Mouse (Mus musculus) lung, embryonic 16.5 days (tissue): Measurements from ENCODE around the gene Itgae. TPM values are rescaled to one million over a fixed set of nuclear protein-coding genes. Genes with fewer than 3 reads are reported as not detected.
A peak's percentile ranks its signal among the peaks of the same experiment; 100 is the strongest.

ENCODE experiments used
- ATAC-seq: fragments of 200-750 bp; cut with Nextera tagmentation; 2 replicates; pipeline ENCODE4 v1.8.0; 2017; ENCODE audit warnings: low read depth, mild to moderate bottlenecking, moderate library complexity
- H3K27ac ChIP-seq: fragments of 300-500 bp; sonication (generic); 2 replicates; pipeline ENCODE4 v1.5.1; 2014; ENCODE audit warnings: mild to moderate bottlenecking, control low read depth, low read length
- H3K27me3 ChIP-seq: fragments of 300-500 bp; sonication (generic); 2 replicates; pipeline ENCODE4 v1.6.1; 2014; ENCODE audit warnings: low read depth, low read length, mixed read lengths; ENCODE audit not compliant: control insufficient read depth, insufficient read depth
- H3K36me3 ChIP-seq: fragments of 300-500 bp; sonication (generic); 2 replicates; pipeline ENCODE4 v1.6.1; 2014; ENCODE audit warnings: low read length; ENCODE audit not compliant: control insufficient read depth, insufficient read depth
- H3K4me1 ChIP-seq: fragments of 300-500 bp; sonication (generic); replicated peaks from 2 replicates; pipeline ENCODE4 v1.6.1; 2014; ENCODE audit warnings: low read length, mixed read lengths; ENCODE audit not compliant: control insufficient read depth, insufficient read depth
- H3K4me2 ChIP-seq: fragments of 300-500 bp; sonication (generic); 2 replicates; pipeline ENCODE4 v1.6.1; 2014; ENCODE audit warnings: low read depth, low read length, control low read depth
- H3K4me3 ChIP-seq: fragments of 300-500 bp; sonication (generic); 2 replicates; pipeline ENCODE4 v1.5.1; 2014; ENCODE audit warnings: mild to moderate bottlenecking, low read length, control low read depth
- H3K9ac ChIP-seq: fragments of 300-500 bp; sonication (generic); 2 replicates; pipeline ENCODE4 v1.6.1; 2014; ENCODE audit warnings: low read length, control low read depth
- H3K9me3 ChIP-seq: fragments of 300-500 bp; sonication (generic); 2 replicates; pipeline ENCODE4 v1.6.1; 2016; ENCODE audit warnings: low read length; ENCODE audit not compliant: control insufficient read depth
- WGBS: fragments of 180-500 bp; shearing (Covaris S2); extraction: QIAGEN DNeasy Blood & Tissue Kit; methylation state at CpG from one replicate; pipeline ENCODE4 v1.1.7; 2014; 5-methylcytosine and 5-hydroxymethylcytosine counted together
- polyA plus RNA-seq: library from polyadenylated mRNA; unstranded; fragments of >200 nt; fragmentation: Nextera tagmentation; extraction: Ambion mirVana; gene quantifications from 2 replicates; pipeline ENCODE4 v1.2.1, GENCODE M21; 2015

Gene Itgae
- polyA plus RNA-seq, 1 experiment from 2014 or later, result 0.63 TPM

DNA sequence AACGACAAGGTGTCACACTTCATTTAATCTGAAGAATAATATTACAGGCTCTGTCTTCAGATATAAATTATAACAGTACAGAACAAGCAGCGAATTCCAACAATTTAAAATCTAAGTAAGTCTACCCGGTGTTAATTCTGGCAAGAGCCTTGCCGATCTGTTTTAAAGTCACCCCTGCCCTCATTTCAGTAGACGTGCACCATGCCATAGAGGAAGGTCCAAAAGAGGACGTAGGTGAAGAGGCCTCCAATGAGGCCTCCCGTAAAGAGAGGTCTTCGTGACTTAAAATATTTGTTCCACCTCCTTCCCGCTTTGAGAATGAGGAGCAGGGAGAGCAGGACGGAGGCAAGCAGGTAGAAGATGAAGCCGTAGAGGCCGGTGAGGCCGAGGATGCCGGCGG is 85.8 kb downstream of the Itgae start:
- Histone ChIP-seq H3K4me1 (peaks cover 40% of the 10 kb centered on the region), H3K9ac (peak overlapping the region; percentile 95), H3K27ac (peak overlapping the region; percentile 87), H3K4me2 (peak overlapping the region; percentile 73), H3K9me3 (no peaks in the 10 kb centered on the region), H3K27me3 (no peaks in the 10 kb centered on the region), H3K36me3 (peaks cover 8% of the 10 kb centered on the region; the same call in 1 of the 2 replicates), H3K4me3 (peak overlapping the region; percentile 83)
- ATAC-seq, result no peak
- under 1% methylated on average over 15 of the region's 15 CpGs for WGBS

DNA sequence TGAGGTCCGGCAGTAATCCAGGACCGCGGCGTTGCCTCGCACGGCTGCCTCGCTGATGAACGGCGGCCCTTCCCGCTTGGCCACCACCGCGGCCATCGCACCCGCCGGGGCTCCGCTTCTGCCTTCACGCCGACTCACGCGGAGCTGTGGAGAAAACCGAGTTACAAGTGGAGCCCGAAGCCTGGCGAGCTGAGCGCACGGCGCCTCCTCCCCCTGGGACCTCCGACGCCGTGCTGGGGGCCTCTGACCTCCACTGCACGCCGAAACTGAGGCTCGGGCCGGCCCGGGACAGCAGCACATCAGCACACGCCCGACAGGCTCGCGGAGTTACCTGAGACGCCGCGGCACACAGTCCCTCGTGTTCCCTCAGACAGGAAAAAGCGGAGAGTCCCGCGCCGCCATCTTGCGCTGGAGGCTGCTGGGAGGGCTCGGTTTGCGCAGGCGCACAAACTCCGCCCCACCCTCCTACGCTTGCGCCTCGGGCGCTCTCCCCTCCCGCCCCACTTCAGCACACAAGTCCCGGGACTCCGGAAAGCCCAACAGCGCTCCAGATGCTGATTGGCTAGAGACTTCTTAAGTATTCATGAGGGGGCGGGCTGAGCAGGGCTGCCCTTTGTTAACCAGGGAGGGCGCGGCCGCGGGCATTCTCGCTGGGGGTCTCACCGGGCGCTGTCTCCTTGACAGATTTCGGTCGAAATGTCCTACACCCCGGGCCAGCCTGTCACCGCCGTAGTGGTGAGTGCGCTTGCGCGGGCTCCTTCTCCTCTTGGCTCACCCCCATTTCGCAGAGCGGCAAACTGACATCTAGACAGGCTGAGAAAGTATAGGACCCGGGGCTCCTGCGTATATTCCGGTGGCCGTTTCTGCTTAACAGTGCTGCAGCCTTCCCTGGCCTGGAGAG is 86.5 kb downstream of the Itgae start, which contains the start of the genes Emc6 and Tax1bp3:
Gene Emc6 (minus strand): TSS at position 430 of the 901 bp plus-strand sequence.
Gene Tax1bp3 (plus strand): TSS at position 476 of the 901 bp plus-strand sequence.
- WGBS, result under 1% methylated on average over 75 of the region's 81 CpGs
- ATAC-seq, result peak; percentile 98
- Histone ChIP-seq H3K36me3 (peaks cover 8% of the 10 kb centered on the region; the same call in 1 of the 2 replicates), H3K9ac (peak within 1 kb of the TSS; percentile 95), H3K4me1 (peaks cover 34% of the 10 kb centered on the region), H3K27ac (peak within 1 kb of the TSS; percentile 99), H3K4me3 (peak within 1 kb of the TSS; percentile 83), H3K9me3 (no peaks in the 10 kb centered on the region), H3K27me3 (no peaks in the 10 kb centered on the region), H3K4me2 (peak within 1 kb of the TSS; percentile 77)

DNA sequence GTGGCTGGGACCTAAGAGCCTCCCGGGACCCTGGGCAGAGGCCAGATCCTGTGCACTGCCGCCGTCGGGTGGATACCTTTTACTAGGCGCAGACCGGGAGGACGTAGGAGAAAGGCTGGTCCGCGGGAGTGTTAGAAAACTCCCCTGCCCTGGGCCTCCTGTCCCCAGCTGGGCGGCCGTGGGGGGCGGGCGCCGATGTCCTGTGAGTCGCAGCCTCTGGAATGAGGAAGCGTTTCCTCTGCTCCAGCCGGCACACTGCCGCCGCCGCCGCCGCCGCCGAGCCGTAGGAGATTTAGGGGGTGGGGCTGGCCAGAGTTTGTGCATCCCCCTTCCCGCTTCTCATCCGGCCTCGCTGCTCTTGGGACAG is 87.1 kb downstream of the Itgae start:
- Histone ChIP-seq H3K27ac (peak overlapping the region; percentile 99), H3K4me2 (peak overlapping the region; percentile 77), H3K36me3 (peaks cover 12% of the 10 kb centered on the region; the same call in 1 of the 2 replicates), H3K4me1 (peaks cover 27% of the 10 kb centered on the region), H3K4me3 (peak overlapping the region; percentile 83), H3K27me3 (no peaks in the 10 kb centered on the region), H3K9ac (peak overlapping the region; percentile 88), H3K9me3 (no peaks in the 10 kb centered on the region)
- ATAC-seq, result peak; percentile 91
- under 1% methylated on average over 28 of the region's 28 CpGs for WGBS

DNA sequence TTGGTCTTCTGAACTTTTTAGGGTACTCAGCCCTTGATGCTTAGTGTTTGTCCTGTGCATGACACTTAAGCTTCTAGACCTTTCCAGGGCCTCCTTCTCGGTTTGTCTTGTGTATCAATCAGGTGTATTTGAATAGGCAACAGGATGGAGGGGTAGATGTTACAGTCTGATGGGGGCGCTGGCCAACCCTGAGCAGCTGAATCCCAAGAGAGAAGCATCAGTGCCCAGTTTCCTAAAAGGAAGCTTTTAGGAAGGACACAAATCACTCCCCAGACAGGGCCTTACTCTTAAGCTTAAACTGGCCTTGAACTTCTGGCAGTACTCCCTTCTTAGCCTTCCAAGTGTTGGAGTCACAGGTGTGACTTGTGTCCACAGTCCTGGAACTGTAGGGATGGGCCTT is 87.5 kb downstream of the Itgae start:
- peak overlapping the region; percentile 83 for H3K4me3 ChIP-seq
- peak overlapping the region; percentile 99 for H3K27ac ChIP-seq
- peak overlapping the region; percentile 77 for H3K4me2 ChIP-seq
- no peaks in the 10 kb centered on the region for H3K9me3 ChIP-seq
- no peaks in the 10 kb centered on the region for H3K27me3 ChIP-seq
- no peak for ATAC-seq
- H3K36me3 ChIP-seq, result peaks cover 12% of the 10 kb centered on the region; the same call in 1 of the 2 replicates
- 2% methylated on average over 2 of the region's 2 CpGs for WGBS
- H3K4me1 ChIP-seq, result peaks cover 24% of the 10 kb centered on the region
- H3K9ac ChIP-seq, result peak overlapping the region; percentile 88

DNA sequence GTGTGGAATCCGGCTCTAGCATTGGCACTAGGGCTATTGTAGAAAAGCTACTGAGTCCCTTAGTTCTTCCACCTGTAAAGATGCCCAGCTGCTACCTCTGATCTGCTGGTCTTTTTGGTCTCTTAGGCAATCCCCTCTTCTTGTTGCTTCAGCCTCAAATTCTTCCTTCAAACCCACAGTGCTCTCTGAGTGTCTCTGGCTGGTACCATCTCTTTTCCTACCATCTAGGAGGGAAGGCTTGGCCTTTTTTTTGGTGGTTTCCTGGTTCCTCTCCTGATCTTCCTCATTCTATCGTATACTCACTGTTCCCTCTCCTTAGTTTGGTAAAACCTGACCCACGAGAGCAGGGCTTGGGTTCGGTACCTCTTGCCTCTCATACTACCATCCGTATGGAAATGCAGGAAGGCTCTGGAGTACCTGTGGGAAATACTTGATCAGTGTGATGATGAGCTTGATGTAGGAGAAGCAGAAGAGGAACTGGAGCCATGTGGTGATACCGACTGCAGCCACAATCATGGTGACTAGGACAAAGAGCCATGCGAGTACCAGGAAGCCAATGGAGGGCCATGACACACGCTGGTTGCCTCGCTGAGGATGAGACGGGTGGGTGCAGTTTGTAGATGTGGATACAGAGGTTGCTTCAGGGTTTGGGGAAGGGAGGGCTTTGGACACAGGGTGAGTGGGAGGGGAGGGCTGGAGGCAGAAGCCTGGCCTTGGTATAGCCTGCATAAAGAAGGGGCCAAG is 95.7 kb downstream of the Itgae start:
- Histone ChIP-seq H3K9me3 (no peaks in the 10 kb centered on the region), H3K36me3 (peaks cover 19% of the 10 kb centered on the region), H3K4me1 (no peaks in the 10 kb centered on the region), H3K4me3 (no peak overlapping the region), H3K4me2 (no peak overlapping the region), H3K9ac (no peak overlapping the region), H3K27ac (no peak overlapping the region), H3K27me3 (no peaks in the 10 kb centered on the region)
- 85% methylated on average over 10 of the region's 10 CpGs for WGBS
- 0 out of 2 replicates have a peak, but pooled peaks have one; percentile 5 for ATAC-seq

DNA sequence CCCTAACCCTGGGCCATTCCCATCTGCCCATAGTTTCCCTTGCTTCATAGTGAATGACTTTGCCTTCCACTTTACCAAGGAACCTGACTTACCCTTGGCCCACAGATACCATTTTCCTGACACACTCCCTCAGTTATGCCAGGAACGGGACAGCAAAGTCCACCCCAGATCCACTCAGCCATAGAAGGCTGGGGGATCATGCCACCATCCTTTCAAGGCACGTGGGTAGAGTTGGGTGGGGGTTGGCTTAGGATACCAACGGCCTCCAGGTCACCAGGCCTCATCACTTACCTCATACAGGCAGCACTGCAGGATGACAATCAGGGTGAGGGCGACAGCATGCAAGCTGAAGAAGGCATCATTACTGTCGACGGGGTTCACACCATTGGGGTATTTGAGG is 96.8 kb downstream of the Itgae start:
- H3K4me1 ChIP-seq, result no peaks in the 10 kb centered on the region
- no peak overlapping the region for H3K4me3 ChIP-seq
- no peaks in the 10 kb centered on the region for H3K9me3 ChIP-seq
- no peak for ATAC-seq
- H3K27me3 ChIP-seq, result no peaks in the 10 kb centered on the region
- no peak overlapping the region for H3K27ac ChIP-seq
- H3K4me2 ChIP-seq, result no peak overlapping the region
- peaks cover 17% of the 10 kb centered on the region for H3K36me3 ChIP-seq
- WGBS, result 79% methylated on average over 6 of the region's 6 CpGs
- no peak overlapping the region for H3K9ac ChIP-seq

DNA sequence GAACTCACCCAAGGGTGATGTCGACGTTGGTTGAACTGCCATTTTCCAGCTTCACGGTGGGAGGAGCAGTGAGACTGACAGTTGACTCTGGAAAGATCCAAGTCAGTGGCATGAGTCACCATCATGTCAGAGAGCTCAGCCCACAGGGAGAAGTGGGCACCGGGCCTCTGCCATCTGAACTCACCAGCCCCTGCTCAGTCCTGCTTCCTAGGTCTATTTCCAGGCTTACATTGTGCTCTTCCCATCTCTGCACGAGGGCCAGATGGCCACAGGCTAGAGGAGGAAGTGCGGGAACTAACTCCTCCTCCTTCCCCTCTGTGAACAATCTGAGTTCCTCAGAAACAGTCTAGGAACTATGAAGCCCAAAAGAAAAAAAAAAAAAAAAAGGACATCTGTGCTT is 102.7 kb downstream of the Itgae start:
- H3K4me3 ChIP-seq, result no peak overlapping the region
- H3K27ac ChIP-seq, result no peak overlapping the region
- no peaks in the 10 kb centered on the region for H3K27me3 ChIP-seq
- 74% methylated on average over 6 of the region's 6 CpGs for WGBS
- no peak overlapping the region for H3K4me2 ChIP-seq
- no peak overlapping the region for H3K9ac ChIP-seq
- ATAC-seq, result no peak
- H3K4me1 ChIP-seq, result peaks cover 2% of the 10 kb centered on the region; the same call in 1 of the 2 replicates
- no peaks in the 10 kb centered on the region for H3K9me3 ChIP-seq
- H3K36me3 ChIP-seq, result peaks cover 11% of the 10 kb centered on the region

DNA sequence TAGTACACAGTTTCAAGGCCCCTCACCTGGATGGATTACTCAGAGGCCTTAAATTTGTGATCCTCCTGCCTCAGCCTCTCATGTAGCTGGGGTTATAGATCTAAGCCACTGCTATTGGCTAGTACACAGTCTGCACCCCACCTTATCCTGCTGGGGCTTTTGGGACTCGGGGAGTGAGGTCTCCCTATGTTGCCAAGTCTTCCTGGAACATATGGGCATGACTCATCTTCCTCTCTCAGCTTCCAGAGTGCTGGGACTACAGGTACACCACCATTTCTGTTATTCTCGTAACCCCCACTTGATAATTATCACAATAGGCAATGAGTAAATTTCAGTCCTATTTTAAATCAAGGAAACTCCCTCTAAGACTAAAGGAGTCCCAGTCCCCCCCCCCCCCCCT is 104.1 kb downstream of the Itgae start:
- H3K9me3 ChIP-seq, result no peaks in the 10 kb centered on the region
- no peak overlapping the region for H3K27ac ChIP-seq
- H3K36me3 ChIP-seq, result peaks cover 11% of the 10 kb centered on the region
- H3K4me2 ChIP-seq, result no peak overlapping the region
- ATAC-seq, result no peak
- WGBS, result 73% methylated on average over 2 of the region's 2 CpGs
- H3K9ac ChIP-seq, result no peak overlapping the region
- H3K4me1 ChIP-seq, result peaks cover 8% of the 10 kb centered on the region
- H3K4me3 ChIP-seq, result no peak overlapping the region
- no peaks in the 10 kb centered on the region for H3K27me3 ChIP-seq
